Mouse (Mus musculus) kidney, adult 2 months (tissue): Measurements from ENCODE around the gene Dtnbp1. TPM values are rescaled to one million over a fixed set of nuclear protein-coding genes. Genes with fewer than 3 reads are reported as not detected.

ENCODE experiments used
- DNase-seq: peaks from one replicate; pipeline ENCODE4 v3.0.0; 2021
- H3K27ac ChIP-seq: fragments of 200-500 bp; 2 replicates; pipeline ENCODE4 v1.5.1; 2012; ENCODE audit warnings: low read depth, low read length, control low read depth, inconsistent platforms; ENCODE audit not compliant: insufficient read depth
- H3K27me3 ChIP-seq: fragments of 200-500 bp; replicated peaks from 2 replicates; pipeline ENCODE4 v1.6.1; 2012; ENCODE audit warnings: mild to moderate bottlenecking, moderate library complexity, low read length, inconsistent platforms; ENCODE audit not compliant: control insufficient read depth, insufficient read depth
- H3K36me3 ChIP-seq: fragments of 200-500 bp; 2 replicates; pipeline ENCODE4 v1.6.1; 2012; ENCODE audit warnings: mild to moderate bottlenecking, moderate library complexity, low read length, inconsistent platforms; ENCODE audit not compliant: control insufficient read depth, insufficient read depth
- H3K4me1 ChIP-seq: fragments of 200-500 bp; 2 replicates; pipeline ENCODE4 v1.6.1; 2011; ENCODE audit warnings: low read length; ENCODE audit not compliant: control insufficient read depth, insufficient read depth
- H3K4me3 ChIP-seq: fragments of 200-500 bp; 2 replicates; pipeline ENCODE4 v1.5.1; 2011; ENCODE audit warnings: mild to moderate bottlenecking, low read depth, low read length, control low read depth; ENCODE audit not compliant: insufficient read depth
- CTCF ChIP-seq: fragments of 200-500 bp; conservative IDR thresholded peaks from 2 replicates; pipeline ENCODE4 v1.5.1; 2011; ENCODE audit warnings: low read depth, mild to moderate bottlenecking, control low read depth, low read length, moderate library complexity, mixed read lengths; ENCODE audit not compliant: insufficient read depth, insufficient read length
- POLR2A ChIP-seq: fragments of 200-500 bp; IDR thresholded peaks from one replicate; pipeline ENCODE4 v1.6.1; 2011; ENCODE audit warnings: low read depth, low read length, control low read depth
- WGBS: fragments of 180-500 bp; shearing (Covaris S2); methylation state at CpG from one replicate; pipeline ENCODE4 v1.1.7; 2018; 5-methylcytosine and 5-hydroxymethylcytosine counted together
- polyA plus RNA-seq: library from polyadenylated mRNA; depleted of rRNA; stranded (reverse); fragments of >200 nt; gene quantifications from 2 replicates; pipeline ENCODE4 v1.2.3, GENCODE M21; 2012

The Dtnbp1 gene
- polyA plus RNA-seq, 1 experiment = 149 TPM

GRCm38 (mm10) chr13:44946880-44947635 lies 54.9 kb downstream of the Dtnbp1 start:
- WGBS = 74% methylated on average over 8 of the region's 8 CpGs

GRCm38 (mm10) chr13:44943618-44944017 lies 58.3 kb downstream of the Dtnbp1 start:
- 78% methylated on average over 2 of the region's 2 CpGs for WGBS
- no peak overlapping the region for H3K27ac ChIP-seq
- no peak overlapping the region for H3K4me3 ChIP-seq
- no peak for TF ChIP-seq CTCF
- no peak for TF ChIP-seq POLR2A
- H3K4me1 ChIP-seq = 0 out of 2 replicates have a peak, but pooled peaks cover 5% of the 10 kb centered on the region
- DNase-seq = no peak
- H3K27me3 ChIP-seq = no peaks in the 10 kb centered on the region
- no peaks in the 10 kb centered on the region for H3K36me3 ChIP-seq

More at GRCm38 (mm10) chr13:44946880-44947635, 54.9 kb downstream of the Dtnbp1 start:
- TF ChIP-seq POLR2A = no peak
- no peak for TF ChIP-seq CTCF
- Histone ChIP-seq H3K4me1 (0 out of 2 replicates have a peak, but pooled peaks cover 4% of the 10 kb centered on the region), H3K27me3 (no peaks in the 10 kb centered on the region), H3K4me3 (no peak overlapping the region), H3K27ac (no peak overlapping the region), H3K36me3 (no peaks in the 10 kb centered on the region)
- no peak for DNase-seq

GRCm38 (mm10) chr13:44939326-44940035 lies 62.5 kb downstream of the Dtnbp1 start:
- WGBS = 57% methylated on average over 8 of the region's 8 CpGs
- DNase-seq = no peak

GRCm38 (mm10) chr13:44937681-44938080 lies 64.3 kb downstream of the Dtnbp1 start:
- no peaks in the 10 kb centered on the region for H3K36me3 ChIP-seq
- no peaks in the 10 kb centered on the region for H3K27me3 ChIP-seq
- H3K4me3 ChIP-seq = no peak overlapping the region
- WGBS = 67% methylated on average over 3 of the region's 3 CpGs
- no peak overlapping the region for H3K27ac ChIP-seq
- TF ChIP-seq POLR2A = no peak
- TF ChIP-seq CTCF = no peak
- no peak for DNase-seq
- 0 out of 2 replicates have a peak, but pooled peaks cover 3% of the 10 kb centered on the region for H3K4me1 ChIP-seq

More at GRCm38 (mm10) chr13:44939326-44940035, 62.5 kb downstream of the Dtnbp1 start:
- Histone ChIP-seq H3K27ac (no peak overlapping the region), H3K27me3 (no peaks in the 10 kb centered on the region), H3K36me3 (no peaks in the 10 kb centered on the region), H3K4me3 (no peak overlapping the region), H3K4me1 (0 out of 2 replicates have a peak, but pooled peaks cover 5% of the 10 kb centered on the region)
- TF ChIP-seq CTCF (no peak), POLR2A (no peak)

- Histone ChIP-seq H3K27ac (no peak overlapping the region), H3K27me3 (no peaks in the 10 kb centered on the region), H3K4me3 (no peak overlapping the region), H3K4me1 (no peaks in the 10 kb centered on the region), H3K36me3 (no peaks in the 10 kb centered on the region)
- no peak for DNase-seq
- 71% methylated on average over 7 of the region's 7 CpGs for WGBS
- no peak for TF ChIP-seq POLR2A
- TF ChIP-seq CTCF = no peak
These were observed 68.4 kb downstream of the Dtnbp1 start for GRCm38 (mm10) chr13:44933575-44933974.

GRCm38 (mm10) chr13:44932307-44933264 lies 69.4 kb downstream of the Dtnbp1 start:
- no peak for DNase-seq
- TF ChIP-seq CTCF (no peak), POLR2A (no peak)
- Histone ChIP-seq H3K4me3 (no peak overlapping the region), H3K27ac (no peak overlapping the region), H3K36me3 (no peaks in the 10 kb centered on the region), H3K4me1 (no peaks in the 10 kb centered on the region), H3K27me3 (no peaks in the 10 kb centered on the region)
- WGBS = 78% methylated on average over 18 of the region's 18 CpGs
